ENCODE assay signal across 19 mouse cellular contexts in genomic region chr7:31110861-31111385, GRCm38 (mm10). TPM values are rescaled to one million over a fixed set of nuclear protein-coding genes. Genes with fewer than 3 reads are reported as not detected.
A peak's percentile ranks its signal among the peaks of the same experiment; 100 is the strongest.
DNase-seq lines count a peak whose midpoint lies in the region; ATAC-seq and TF ChIP-seq lines count a peak whose summit lies in the region.
"Had no signal": no experiment of that assay in that cellular context is flagged by ENCODE, and none has a peak within 500 bp of the region (broad histone marks: within the 10 kb centered on the region; RNA-seq: fewer than 3 reads in every experiment).

No protein-coding gene starts in this region.

- TF ChIP-seq CTCF in midbrain, postnatal 0 days (IDR thresholded peaks at IDR 0.05), result no peak

- no peak for DNase-seq in liver, embryonic 11.5 days (ENCODE audit: low spot score)
- DNase-seq in MEL-GATA-1-ER (ENCODE audit: extremely low read depth, low read depth), result peak; percentile 69
- DNase-seq in induced T-regulatory cell, adult 2 months (ENCODE audit: low read depth), result peak; percentile 88
- DNase-seq in naive thymus-derived CD4-positive, alpha-beta T cell, adult 2 months (ENCODE audit: low read depth), result peak; percentile 60
- no peak for DNase-seq in right cerebral cortex, adult 2 months (ENCODE audit: low spot score in 2 of 2)
- DNase-seq in midbrain, postnatal 0 days (ENCODE audit: low spot score), result no peak
- no peak for DNase-seq in cerebellum, adult 18-20 months
- DNase-seq: adrenal gland, adult 8-10 months; cerebellum, postnatal 36 days; gastrocnemius, postnatal 25 days; kidney, adult 8-10 months; spleen, adult 18-20 months; thymus, postnatal 25 days had no signal

- 0 out of 2 replicates have a peak overlapping the region, but pooled peaks have one; percentile 19 for H3K27ac ChIP-seq in liver, embryonic 11.5 days (ENCODE audit: low read depth, low read length)
- H3K27ac ChIP-seq in liver, embryonic 12.5 days, result no peak overlapping the region
- H3K27ac ChIP-seq in midbrain, postnatal 0 days (ENCODE audit: low read depth, low read length), result no peak overlapping the region
- H3K27ac ChIP-seq: hindbrain, embryonic 14.5 days; limb, embryonic 12.5 days; lung, embryonic 15.5 days had no signal

- ATAC-seq in liver, embryonic 11.5 days (replicated peaks; ENCODE audit: low FRiP score), result no peak
- ATAC-seq in liver, embryonic 12.5 days, result no peak
- no peak for ATAC-seq in midbrain, postnatal 0 days (ENCODE audit: low FRiP score)

- H3K36me3 ChIP-seq in liver, embryonic 11.5 days (ENCODE audit: control insufficient read depth, insufficient read depth, low read length), result no peaks in the 10 kb centered on the region; the same call in 1 of the 2 replicates
- no peaks in the 10 kb centered on the region for H3K36me3 ChIP-seq in liver, embryonic 12.5 days
- no peaks in the 10 kb centered on the region for H3K36me3 ChIP-seq in midbrain, postnatal 0 days (ENCODE audit: insufficient read depth, low read length)
- H3K36me3 ChIP-seq: limb, embryonic 12.5 days; lung, embryonic 15.5 days; midbrain, embryonic 10.5 days had no signal

- WGBS in liver, embryonic 11.5 days, result 58% methylated on average over 15 of the region's 15 CpGs
- WGBS in liver, embryonic 12.5 days (ENCODE audit: insufficient replicate concordance), result 44% methylated on average over 15 of the region's 15 CpGs
- WGBS in midbrain, postnatal 0 days, result 79% methylated on average over 15 of the region's 15 CpGs

- H3K9ac ChIP-seq in liver, embryonic 11.5 days (ENCODE audit: low read depth, low read length), result no peak overlapping the region
- H3K9ac ChIP-seq in liver, embryonic 12.5 days, result no peak overlapping the region
- H3K9ac ChIP-seq in midbrain, postnatal 0 days (replicated peaks; ENCODE audit: low read length, poor library complexity, severe bottlenecking), result no peak overlapping the region
- H3K9ac ChIP-seq: hindbrain, embryonic 14.5 days; limb, embryonic 12.5 days; lung, embryonic 15.5 days had no signal

- H3K9me3 ChIP-seq in liver, embryonic 11.5 days (ENCODE audit: control insufficient read depth, low read length), result no peaks in the 10 kb centered on the region
- H3K9me3 ChIP-seq in liver, embryonic 12.5 days (replicated peaks), result no peaks in the 10 kb centered on the region
- H3K9me3 ChIP-seq in midbrain, postnatal 0 days (ENCODE audit: low read length), result no peaks in the 10 kb centered on the region
- H3K9me3 ChIP-seq: limb, embryonic 12.5 days; lung, embryonic 15.5 days; midbrain, embryonic 10.5 days had no signal

- H3K4me1 ChIP-seq in liver, embryonic 11.5 days (replicated peaks; ENCODE audit: control insufficient read depth, insufficient read depth, low read length), result peaks cover 34% of the 10 kb centered on the region
- peaks cover 35% of the 10 kb centered on the region for H3K4me1 ChIP-seq in liver, embryonic 12.5 days
- H3K4me1 ChIP-seq in midbrain, postnatal 0 days (ENCODE audit: insufficient read depth, low read length), result no peaks in the 10 kb centered on the region

- no peaks in the 10 kb centered on the region for H3K27me3 ChIP-seq in liver, embryonic 11.5 days (replicated peaks; ENCODE audit: control insufficient read depth, insufficient read depth, low read length)
- no peaks in the 10 kb centered on the region for H3K27me3 ChIP-seq in liver, embryonic 12.5 days (replicated peaks)
- no peaks in the 10 kb centered on the region for H3K27me3 ChIP-seq in midbrain, postnatal 0 days (ENCODE audit: insufficient read depth, low read length)
- H3K27me3 ChIP-seq: lung, embryonic 15.5 days had no signal

- H3K4me2 ChIP-seq in liver, embryonic 11.5 days, result no peak overlapping the region
- no peak overlapping the region for H3K4me2 ChIP-seq in liver, embryonic 12.5 days
- no peak overlapping the region for H3K4me2 ChIP-seq in midbrain, postnatal 0 days (ENCODE audit: low read depth, low read length, poor library complexity, severe bottlenecking)
- H3K4me2 ChIP-seq: hindbrain, embryonic 14.5 days; limb, embryonic 12.5 days; lung, embryonic 15.5 days had no signal

- H3K4me3 ChIP-seq in liver, embryonic 11.5 days (ENCODE audit: low read depth, low read length), result no peak overlapping the region
- H3K4me3 ChIP-seq in liver, embryonic 12.5 days, result no peak overlapping the region
- no peak overlapping the region for H3K4me3 ChIP-seq in midbrain, postnatal 0 days (ENCODE audit: low read depth, low read length)
- H3K4me3 ChIP-seq: limb, embryonic 12.5 days; lung, embryonic 15.5 days; midbrain, embryonic 10.5 days had no signal

RNA-seq across cellular contexts. Expression of gene Hpn, which starts 4.2 kb away (rescaled TPM):
- polyA plus RNA-seq in liver, embryonic 11.5 days (2014; fragmentation: Nextera tagmentation; extraction: Ambion mirVana), result 36.6 and 38.3 TPM in 2 replicates
- 33.2 and 36.2 TPM in 2 replicates for polyA plus RNA-seq in liver, embryonic 12.5 days (2016; fragmentation: Nextera tagmentation; extraction: Ambion mirVana)
- 0.49 and 2.6 TPM in 2 replicates for total RNA-seq in midbrain, postnatal 0 days (2014; rRNA removed)
- 0.62 TPM in 1 of 2 replicates, not detected in the other for polyA plus RNA-seq in midbrain, postnatal 0 days (2015; fragmentation: Nextera tagmentation; extraction: Ambion mirVana)

RNA-seq across cellular contexts. Expression of gene Scn1b, which starts 15.9 kb away (rescaled TPM):
- 0.57 and 1.0 TPM in 2 replicates for polyA plus RNA-seq in liver, embryonic 11.5 days (2014; fragmentation: Nextera tagmentation; extraction: Ambion mirVana)
- 0.97 and 1.2 TPM in 2 replicates for polyA plus RNA-seq in liver, embryonic 12.5 days (2016; fragmentation: Nextera tagmentation; extraction: Ambion mirVana)
- 45.0 and 57.5 TPM in 2 replicates for total RNA-seq in midbrain, postnatal 0 days (2014; rRNA removed)
- 32.3 and 35.8 TPM in 2 replicates for polyA plus RNA-seq in midbrain, postnatal 0 days (2015; fragmentation: Nextera tagmentation; extraction: Ambion mirVana)
- total RNA-seq: neutrophil, adult 5-6 weeks had no signal

RNA-seq across cellular contexts. Expression of gene Fxyd3, which starts 34.4 kb away (rescaled TPM):
- polyA plus RNA-seq in liver, embryonic 11.5 days (2014; fragmentation: Nextera tagmentation; extraction: Ambion mirVana), result 1.2 and 1.7 TPM in 2 replicates
- 0.67 and 0.86 TPM in 2 replicates for polyA plus RNA-seq in liver, embryonic 12.5 days (2016; fragmentation: Nextera tagmentation; extraction: Ambion mirVana)
- 3.7 TPM in 1 of 2 replicates, not detected in the other for total RNA-seq in midbrain, postnatal 0 days (2014; rRNA removed)
- 0.47 TPM in 1 of 2 replicates, not detected in the other for polyA plus RNA-seq in midbrain, postnatal 0 days (2015; fragmentation: Nextera tagmentation; extraction: Ambion mirVana)
- total RNA-seq: neutrophil, adult 5-6 weeks had no signal

RNA-seq across cellular contexts. Expression of gene Gramd1a, which starts 44.8 kb away (rescaled TPM):
- polyA plus RNA-seq in liver, embryonic 11.5 days (2014; fragmentation: Nextera tagmentation; extraction: Ambion mirVana), result 40.9 and 47.6 TPM in 2 replicates
- polyA plus RNA-seq in liver, embryonic 12.5 days (2016; fragmentation: Nextera tagmentation; extraction: Ambion mirVana), result 20.3 and 21.2 TPM in 2 replicates
- total RNA-seq in midbrain, postnatal 0 days (2014; rRNA removed), result 253 and 270 TPM in 2 replicates
- polyA plus RNA-seq in midbrain, postnatal 0 days (2015; fragmentation: Nextera tagmentation; extraction: Ambion mirVana), result 160 and 177 TPM in 2 replicates

RNA-seq across cellular contexts. Expression of gene Lgi4, which starts 51.8 kb away (rescaled TPM):
- polyA plus RNA-seq in liver, embryonic 11.5 days (2014; fragmentation: Nextera tagmentation; extraction: Ambion mirVana), result 0.30 and 0.45 TPM in 2 replicates
- polyA plus RNA-seq in liver, embryonic 12.5 days (2016; fragmentation: Nextera tagmentation; extraction: Ambion mirVana), result 0.06 and 0.19 TPM in 2 replicates
- 1.2 and 1.3 TPM in 2 replicates for total RNA-seq in midbrain, postnatal 0 days (2014; rRNA removed)
- polyA plus RNA-seq in midbrain, postnatal 0 days (2015; fragmentation: Nextera tagmentation; extraction: Ambion mirVana), result 0.56 and 0.81 TPM in 2 replicates

Comparison
In these comparisons a context has a peak if more than half of its experiments do, and no peak if none do; other contexts are left out.
1. DNase-seq: peak in MEL-GATA-1-ER (single experiment), induced T-regulatory cell, adult 2 months (single experiment) and naive thymus-derived CD4-positive, alpha-beta T cell, adult 2 months (single experiment); none in liver, embryonic 11.5 days (single experiment), right cerebral cortex, adult 2 months (0 of 2), midbrain, postnatal 0 days (single experiment) and cerebellum, adult 18-20 months (0 of 2).
2. RNA of gene Hpn, which starts 4.2 kb away (polyA plus RNA-seq): 36.6 to 38.3 TPM in liver, embryonic 11.5 days and 33.2 to 36.2 TPM in liver, embryonic 12.5 days; 0.62 TPM in midbrain, postnatal 0 days; every median in the first group is over 10 times any median in the second.
3. RNA of gene Scn1b, which starts 15.9 kb away (polyA plus RNA-seq): 32.3 to 35.8 TPM in midbrain, postnatal 0 days; 0.97 to 1.2 TPM in liver, embryonic 12.5 days and 0.57 to 1.0 TPM in liver, embryonic 11.5 days; every median in the first group is over 10 times any median in the second.